ENCODE assay signal across 9 mouse cellular contexts in the genomic region with DNA sequence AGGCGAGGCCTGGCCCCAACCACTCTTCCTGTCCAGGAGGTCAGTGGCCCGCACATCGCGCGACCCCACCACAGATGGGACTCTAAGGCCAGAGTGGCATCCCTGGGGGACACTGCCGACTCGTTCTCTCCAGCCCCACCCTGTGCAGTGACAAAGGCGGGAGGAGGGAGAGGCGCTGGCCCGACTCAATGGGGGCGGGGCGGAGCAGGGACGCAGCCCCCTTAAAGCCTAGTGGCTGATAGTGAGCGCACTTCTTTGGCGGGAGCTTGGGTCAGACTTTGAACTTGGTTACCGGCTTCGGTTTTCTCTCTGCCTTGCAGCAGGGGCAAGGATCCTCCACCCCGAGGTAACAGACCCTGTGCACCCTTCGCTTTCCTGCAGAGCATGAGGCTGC. TPM values are rescaled to one million over a fixed set of nuclear protein-coding genes. Genes with fewer than 3 reads are reported as not detected.
DNase-seq lines count a peak whose midpoint lies in the region; ATAC-seq and TF ChIP-seq lines count a peak whose summit lies in the region.
"Had no signal": no experiment of that assay in that cellular context is flagged by ENCODE, and none has a peak within 500 bp of the region (broad histone marks: within the 10 kb centered on the region; RNA-seq: fewer than 3 reads in every experiment).

No protein-coding gene starts in this region.

- no peaks in the 10 kb centered on the region for H3K36me3 ChIP-seq in heart, embryonic 10.5 days
- no peaks in the 10 kb centered on the region for H3K36me3 ChIP-seq in G1E (replicated peaks)
- no peaks in the 10 kb centered on the region for H3K36me3 ChIP-seq in hindbrain, embryonic 15.5 days

- H3K4me3 ChIP-seq in heart, embryonic 10.5 days: peak overlapping the region; percentile 47
- H3K4me3 ChIP-seq in G1E (ENCODE audit: low read depth, low read length): peak overlapping the region; percentile 71; the same call in 1 of the 2 replicates
- peak overlapping the region; percentile 2; the same call in 1 of the 2 replicates for H3K4me3 ChIP-seq in hindbrain, embryonic 15.5 days

- peaks cover 20% of the 10 kb centered on the region for H3K4me1 ChIP-seq in heart, embryonic 10.5 days
- peaks cover 36% of the 10 kb centered on the region for H3K4me1 ChIP-seq in G1E (ENCODE audit: insufficient read depth, low read depth, low read length)
- peaks cover 16% of the 10 kb centered on the region for H3K4me1 ChIP-seq in hindbrain, embryonic 15.5 days (replicated peaks)

- no peak for DNase-seq in heart, embryonic 10.5 days (ENCODE audit: low spot score)
- no peak for DNase-seq in heart, postnatal 36 days
- DNase-seq in G1E (ENCODE audit: low spot score): no peak
- DNase-seq in left cerebral cortex, adult 8-10 months (ENCODE audit: low spot score in 2 of 2): no peak
- DNase-seq in spleen, postnatal 14 days (ENCODE audit: low spot score in 2 of 2): no peak
- DNase-seq in cerebellum, adult 11-12 months: no peak
- DNase-seq: cerebellum, adult 18-20 months had no signal

- no peaks in the 10 kb centered on the region for H3K9me3 ChIP-seq in heart, embryonic 10.5 days
- peaks cover 3% of the 10 kb centered on the region; the same call in 1 of the 2 replicates for H3K9me3 ChIP-seq in G1E (replicated peaks)
- H3K9me3 ChIP-seq in hindbrain, embryonic 15.5 days: no peaks in the 10 kb centered on the region

- H3K27me3 ChIP-seq in heart, embryonic 10.5 days (ENCODE audit: insufficient read depth, poor library complexity, severe bottlenecking): peaks cover 92% of the 10 kb centered on the region
- H3K27me3 ChIP-seq in G1E (ENCODE audit: insufficient read depth, low read length): peaks cover 32% of the 10 kb centered on the region
- H3K27me3 ChIP-seq in hindbrain, embryonic 15.5 days: peaks cover 71% of the 10 kb centered on the region

- H3K9ac ChIP-seq in hindbrain, embryonic 15.5 days: no peak overlapping the region

- WGBS in heart, embryonic 10.5 days: 2% methylated on average over 19 of the region's 19 CpGs
- WGBS in hindbrain, embryonic 15.5 days: under 1% methylated on average over 18 of the region's 19 CpGs

- H3K27ac ChIP-seq in heart, embryonic 10.5 days: no peak overlapping the region
- H3K27ac ChIP-seq in hindbrain, embryonic 15.5 days (replicated peaks): no peak overlapping the region

- no peak for TF ChIP-seq CTCF in G1E (IDR thresholded peaks at IDR 0.05; ENCODE audit: low read depth, low read length)

- peak overlapping the region; percentile 31 for H3K4me2 ChIP-seq in hindbrain, embryonic 15.5 days

- ATAC-seq in G1E (ENCODE audit: extremely low read depth, insufficient number of reproducible peaks, low FRiP score, poor library complexity, severe bottlenecking): no peak
- ATAC-seq in hindbrain, embryonic 15.5 days (ENCODE audit: low FRiP score, low read depth): no peak
- peak; percentile 36 for ATAC-seq in megakaryocyte progenitor cell, adult 5-6 weeks (replicated peaks; ENCODE audit: poor library complexity)

- intact Hi-C loops in heart, postnatal 36 days (cut with DNase I): no loop called here

RNA-seq across cellular contexts. Expression of a gene that starts 0.6 kb away (rescaled TPM):
- polyA plus RNA-seq in heart, embryonic 10.5 days (2016; fragmentation: Nextera tagmentation; extraction: Ambion mirVana): not detected in 2 replicates
- not detected for total RNA-seq in heart, postnatal 36 days (2021)
- total RNA-seq in G1E (2014; fragmentation: Nextera tagmentation): not detected in 2 replicates
- 0.33 and 0.46 TPM in 2 replicates for total RNA-seq in G1E (2017)
- 0.04 and 0.18 TPM in 2 replicates for polyA plus RNA-seq in G1E (2012)
- polyA plus RNA-seq in hindbrain, embryonic 15.5 days (2015; fragmentation: Nextera tagmentation; extraction: Ambion mirVana): not detected in 2 replicates
- total RNA-seq in megakaryocyte progenitor cell, adult 5-6 weeks (2015): not detected in 2 replicates
- total RNA-seq in megakaryocyte progenitor cell, adult 5-6 weeks (2017): not detected in 2 replicates
- not detected for total RNA-seq in left cerebral cortex, adult 8-10 months (2022)

RNA-seq across cellular contexts. Expression of a gene that starts 7.1 kb away (rescaled TPM):
- 1.4 and 4.0 TPM in 2 replicates for polyA plus RNA-seq in heart, embryonic 10.5 days (2016; fragmentation: Nextera tagmentation; extraction: Ambion mirVana)
- 1 to 10 TPM; 1.8 to 2.7 TPM for total RNA-seq in heart, postnatal 36 days (2021)
- total RNA-seq in G1E (2014; fragmentation: Nextera tagmentation) (9.3 and 16.4 TPM in 2 replicates), G1E (2017) (4.2 and 4.3 TPM in 2 replicates)
- polyA plus RNA-seq in G1E (2012): 48.0 and 61.7 TPM in 2 replicates
- 0.29 and 0.31 TPM in 2 replicates for polyA plus RNA-seq in hindbrain, embryonic 15.5 days (2015; fragmentation: Nextera tagmentation; extraction: Ambion mirVana)
- total RNA-seq in megakaryocyte progenitor cell, adult 5-6 weeks (2015): 1.1 and 1.3 TPM in 2 replicates
- 0.91 TPM in 1 of 2 replicates, not detected in the other for total RNA-seq in megakaryocyte progenitor cell, adult 5-6 weeks (2017)
- 1 to 10 TPM; 2.1 to 3.2 (median 2.6) TPM for total RNA-seq in left cerebral cortex, adult 8-10 months (2022)

RNA-seq across cellular contexts. Expression of a gene that starts 18.7 kb away (rescaled TPM):
- polyA plus RNA-seq in heart, embryonic 10.5 days (2016; fragmentation: Nextera tagmentation; extraction: Ambion mirVana): 43.7 and 48.9 TPM in 2 replicates
- total RNA-seq in heart, postnatal 36 days (2021): 10 to 100 TPM; 58.7 to 59.1 TPM
- 17.1 and 22.1 TPM in 2 replicates for total RNA-seq in G1E (2014; fragmentation: Nextera tagmentation)
- 17.6 and 18.6 TPM in 2 replicates for total RNA-seq in G1E (2017)
- 46.2 and 51.1 TPM in 2 replicates for polyA plus RNA-seq in G1E (2012)
- 427 and 433 TPM in 2 replicates for polyA plus RNA-seq in hindbrain, embryonic 15.5 days (2015; fragmentation: Nextera tagmentation; extraction: Ambion mirVana)
- 75.9 and 76.7 TPM in 2 replicates for total RNA-seq in megakaryocyte progenitor cell, adult 5-6 weeks (2015)
- 72.6 and 79.3 TPM in 2 replicates for total RNA-seq in megakaryocyte progenitor cell, adult 5-6 weeks (2017)
- total RNA-seq in left cerebral cortex, adult 8-10 months (2022): 100 to 1,000 TPM; 281 to 320 (median 303) TPM

RNA-seq across cellular contexts. Expression of a gene that starts 43.5 kb away (rescaled TPM):
- polyA plus RNA-seq in heart, embryonic 10.5 days (2016; fragmentation: Nextera tagmentation; extraction: Ambion mirVana): 0.90 and 1.3 TPM in 2 replicates
- total RNA-seq in heart, postnatal 36 days (2021): 1 to 10 TPM in 1 of 2 experiments, under 1 TPM in 1; 0.81 to 3.2 TPM
- total RNA-seq in G1E (2014; fragmentation: Nextera tagmentation) (not detected in 2 replicates), G1E (2017) (0.29 TPM in 1 of 2 replicates, not detected in the other)
- not detected in 2 replicates for polyA plus RNA-seq in G1E (2012)
- 0.97 and 1.8 TPM in 2 replicates for polyA plus RNA-seq in hindbrain, embryonic 15.5 days (2015; fragmentation: Nextera tagmentation; extraction: Ambion mirVana)
- 1.5 TPM in 1 of 2 replicates, not detected in the other for total RNA-seq in megakaryocyte progenitor cell, adult 5-6 weeks (2015)
- total RNA-seq in megakaryocyte progenitor cell, adult 5-6 weeks (2017): 0.10 TPM in 1 of 2 replicates, not detected in the other
- total RNA-seq in left cerebral cortex, adult 8-10 months (2022): 1 to 10 TPM; 4.3 to 9.8 (median 6.3) TPM

Comparison
In these comparisons a context has a peak if more than half of its experiments do, and no peak if none do; other contexts are left out.
1. H3K4me3 ChIP-seq: peak in every context shown above with its lines; median percentile 71 in G1E; 47 in heart, embryonic 10.5 days; 2 in hindbrain, embryonic 15.5 days.